Mouse (Mus musculus) lung, adult 2 months (tissue): ENCODE results near the gene Lypd3. TPM values are rescaled to one million over a fixed set of nuclear protein-coding genes. Genes with fewer than 3 reads are reported as not detected.

Experiments used
- DNase-seq: peaks from one replicate; pipeline ENCODE4 v3.0.0; 2022
- H3K4me1 ChIP-seq: fragments of 200-500 bp; 2 replicates; pipeline ENCODE4 v1.6.1; 2011; ENCODE audit warnings: low read length; ENCODE audit not compliant: control insufficient read depth, insufficient read depth
- H3K4me3 ChIP-seq: fragments of 200-500 bp; replicated peaks from 2 replicates; pipeline ENCODE3; 2011; ENCODE audit warnings: low read depth, mild to moderate bottlenecking, control low read depth, low read length; ENCODE audit errors: extremely low read depth
- CTCF ChIP-seq: fragments of 200-500 bp; IDR thresholded peaks from 2 replicates; pipeline ENCODE4 v1.5.1; 2011; ENCODE audit warnings: mild to moderate bottlenecking, low read length, control low read depth; ENCODE audit not compliant: insufficient read depth
- POLR2A ChIP-seq: fragments of 200-500 bp; IDR thresholded peaks from 2 replicates; pipeline ENCODE4 v1.6.1; 2011; ENCODE audit warnings: low read depth, mild to moderate bottlenecking, control low read depth, low read length, borderline replicate concordance; ENCODE audit errors: extremely low read depth
- WGBS: fragments of 180-500 bp; shearing (Covaris S2); methylation state at CpG from one replicate; pipeline ENCODE4 v1.1.7; 2018; 5-methylcytosine and 5-hydroxymethylcytosine counted together
- polyA plus RNA-seq: library from polyadenylated mRNA; depleted of rRNA; stranded (reverse); fragments of >200 nt; gene quantifications from 2 replicates; pipeline ENCODE4 v1.2.3, GENCODE M21; 2012; rRNA removed

The Lypd3 gene
- polyA plus RNA-seq: 0.07 and 63.0 TPM in 2 replicates

- Histone ChIP-seq H3K4me3 (no peak within 1 kb of the TSS), H3K4me1 (0 out of 2 replicates have a peak, but pooled peaks cover 2% of the 10 kb centered on the region)
- WGBS: 21% methylated on average over 15 of the region's 15 CpGs
- TF ChIP-seq POLR2A (no peak), CTCF (no peak)
- DNase-seq: no peak
These were observed at the start of gene Lypd3 for GRCm38 (mm10) chr7:24636264-24636663. Gene Lypd3, plus strand, starts transcription at chr7:24636550.

GRCm38 (mm10) chr7:24586828-24587227 lies 49.5 kb upstream of the Lypd3 start:
- DNase-seq: no peak
- Histone ChIP-seq H3K4me3 (no peak overlapping the region), H3K4me1 (peaks cover 7% of the 10 kb centered on the region; the same call in 1 of the 2 replicates)
- 10% methylated on average over 8 of the region's 8 CpGs for WGBS
- TF ChIP-seq CTCF (no peak), POLR2A (no peak)

- H3K4me3 ChIP-seq: peak within 1 kb of the TSS; percentile 25
- TF ChIP-seq POLR2A (peak; percentile 15; the same call in 1 of the 2 replicates), CTCF (no peak)
- WGBS: 12% methylated on average over 30 of the region's 30 CpGs
- peaks cover 7% of the 10 kb centered on the region; the same call in 1 of the 2 replicates for H3K4me1 ChIP-seq
- no peak for DNase-seq
These were observed 48.8 kb upstream of the Lypd3 start, which contains the start of the genes Ethe1 and Zfp575 for GRCm38 (mm10) chr7:24587330-24588105. Gene Ethe1, plus strand, starts transcription at chr7:24587543. Gene Zfp575, minus strand, starts transcription at chr7:24587641.

- no peak for TF ChIP-seq CTCF
- H3K4me1 ChIP-seq: peaks cover 7% of the 10 kb centered on the region; the same call in 1 of the 2 replicates
- H3K4me3 ChIP-seq: no peak overlapping the region
- no peak for DNase-seq
- 36% methylated on average over 13 of the region's 13 CpGs for WGBS
These were observed 48.0 kb upstream of the Lypd3 start for GRCm38 (mm10) chr7:24588336-24588735.

- H3K4me1 ChIP-seq: peaks cover 7% of the 10 kb centered on the region; the same call in 1 of the 2 replicates
- H3K4me3 ChIP-seq: no peak overlapping the region
- 67% methylated on average over 5 of the region's 5 CpGs for WGBS
- no peak for TF ChIP-seq CTCF
- TF ChIP-seq POLR2A: no peak
- no peak for DNase-seq
These were observed 44.6 kb upstream of the Lypd3 start for GRCm38 (mm10) chr7:24591735-24592134.

- Histone ChIP-seq H3K4me3 (no peak overlapping the region), H3K4me1 (peaks cover 7% of the 10 kb centered on the region; the same call in 1 of the 2 replicates)
- DNase-seq: no peak
- TF ChIP-seq CTCF (no peak), POLR2A (no peak)
- 49% methylated on average over 4 of the region's 4 CpGs for WGBS
These were observed 44.2 kb upstream of the Lypd3 start for GRCm38 (mm10) chr7:24592163-24592562.

GRCm38 (mm10) chr7:24592781-24593180 lies 43.6 kb upstream of the Lypd3 start:
- DNase-seq: no peak
- WGBS: 79% methylated on average over 6 of the region's 6 CpGs
- no peak for TF ChIP-seq CTCF
- no peak for TF ChIP-seq POLR2A
- Histone ChIP-seq H3K4me3 (no peak overlapping the region), H3K4me1 (peaks cover 2% of the 10 kb centered on the region; the same call in 1 of the 2 replicates)

- Histone ChIP-seq H3K4me1 (no peaks in the 10 kb centered on the region; the same call in 1 of the 2 replicates), H3K4me3 (peak overlapping the region; percentile 77)
- TF ChIP-seq POLR2A: no peak; the same call in 1 of the 2 replicates
- TF ChIP-seq CTCF: no peak
- 1% methylated on average over 39 of the region's 39 CpGs for WGBS
- DNase-seq: peak; percentile 71
These were observed 42.6 kb upstream of the Lypd3 start for GRCm38 (mm10) chr7:24593621-24594308.

- TF ChIP-seq POLR2A: no peak
- TF ChIP-seq CTCF: no peak
- H3K4me3 ChIP-seq: peak overlapping the region; percentile 77
- no peak for DNase-seq
- H3K4me1 ChIP-seq: no peaks in the 10 kb centered on the region; the same call in 1 of the 2 replicates
- WGBS: 12% methylated on average over 13 of the region's 13 CpGs
These were observed 42.0 kb upstream of the Lypd3 start for GRCm38 (mm10) chr7:24594309-24594803.
